Mouse (Mus musculus) neural tube, embryonic 14.5 days (tissue): ENCODE measurements at regions not wholly inside any gene's neighbourhood (a gene's known extent, or its start where the extent isn't known, plus 50 kb on each side); places are given as distances from the start of the nearest gene placed in this dataset.

ENCODE experiments used
- ATAC-seq: fragments of 200-750 bp; cut with Nextera tagmentation; 2 replicates; pipeline ENCODE4 v1.8.0; 2017; ENCODE audit warnings: low read depth, mild to moderate bottlenecking, moderate TSS enrichment, moderate library complexity
- H3K27ac ChIP-seq: fragments of 300-500 bp; sonication (generic); 2 replicates; pipeline ENCODE4 v1.5.1; 2014; ENCODE audit warnings: low read depth, mild to moderate bottlenecking, control low read depth, low read length, moderate library complexity, mixed read lengths
- H3K27me3 ChIP-seq: fragments of 300-500 bp; sonication (generic); 2 replicates; pipeline ENCODE4 v1.6.1; 2014; ENCODE audit warnings: low read length; ENCODE audit not compliant: control insufficient read depth, insufficient read depth
- H3K36me3 ChIP-seq: fragments of 300-500 bp; sonication (generic); 2 replicates; pipeline ENCODE4 v1.6.1; 2014; ENCODE audit warnings: low read length, mixed read lengths; ENCODE audit not compliant: control insufficient read depth, insufficient read depth
- H3K4me1 ChIP-seq: fragments of 300-500 bp; sonication (generic); 2 replicates; pipeline ENCODE4 v1.6.1; 2014; ENCODE audit warnings: low read length; ENCODE audit not compliant: control insufficient read depth, insufficient read depth
- H3K4me2 ChIP-seq: fragments of 300-500 bp; sonication (generic); 2 replicates; pipeline ENCODE4 v1.6.1; 2014; ENCODE audit warnings: mild to moderate bottlenecking, low read depth, low read length, control low read depth
- H3K4me3 ChIP-seq: fragments of 300-500 bp; sonication (generic); 2 replicates; pipeline ENCODE4 v1.5.1; 2014; ENCODE audit warnings: low read depth, low read length, control low read depth, mixed read lengths
- H3K9ac ChIP-seq: fragments of 300-500 bp; sonication (generic); replicated peaks from 2 replicates; pipeline ENCODE4 v1.6.1; 2014; ENCODE audit warnings: low read depth, mild to moderate bottlenecking, control low read depth, low read length, mixed read lengths
- H3K9me3 ChIP-seq: fragments of 300-500 bp; sonication (generic); 2 replicates; pipeline ENCODE4 v1.6.1; 2016; ENCODE audit warnings: low read length; ENCODE audit not compliant: control insufficient read depth
- WGBS: fragments of 180-500 bp; shearing (Covaris S2); extraction: QIAGEN DNeasy Blood & Tissue Kit; methylation state at CpG from one replicate; pipeline ENCODE4 v1.1.7; 2014; 5-methylcytosine and 5-hydroxymethylcytosine counted together

- ATAC-seq: no peak
- Histone ChIP-seq H3K27ac (no peak overlapping the region), H3K4me3 (no peak overlapping the region), H3K36me3 (no peaks in the 10 kb centered on the region), H3K9ac (no peak overlapping the region), H3K9me3 (no peaks in the 10 kb centered on the region), H3K4me2 (no peak overlapping the region), H3K27me3 (no peaks in the 10 kb centered on the region), H3K4me1 (no peaks in the 10 kb centered on the region)
- WGBS: 76% methylated on average over 6 of the region's 6 CpGs
These were observed 178.4 kb upstream of the Ercc4 start for GRCm38 (mm10) chr16:12931111-12931510.

GRCm38 (mm10) chr16:12932959-12933358 is 176.5 kb upstream of the Ercc4 start:
- H3K27me3 ChIP-seq: no peaks in the 10 kb centered on the region
- no peaks in the 10 kb centered on the region for H3K9me3 ChIP-seq
- no peaks in the 10 kb centered on the region for H3K4me1 ChIP-seq
- H3K27ac ChIP-seq: no peak overlapping the region
- H3K4me2 ChIP-seq: no peak overlapping the region
- no peak overlapping the region for H3K9ac ChIP-seq
- H3K36me3 ChIP-seq: no peaks in the 10 kb centered on the region
- 99% methylated on average over 3 of the region's 3 CpGs for WGBS
- no peak overlapping the region for H3K4me3 ChIP-seq
- ATAC-seq: no peak

GRCm38 (mm10) chr16:12934586-12934985 is 174.9 kb upstream of the Ercc4 start:
- H3K9ac ChIP-seq: no peak overlapping the region
- no peaks in the 10 kb centered on the region for H3K9me3 ChIP-seq
- no peak overlapping the region for H3K27ac ChIP-seq
- 79% methylated on average over 7 of the region's 7 CpGs for WGBS
- H3K4me2 ChIP-seq: no peak overlapping the region
- no peaks in the 10 kb centered on the region for H3K4me1 ChIP-seq
- no peaks in the 10 kb centered on the region for H3K27me3 ChIP-seq
- H3K36me3 ChIP-seq: no peaks in the 10 kb centered on the region
- ATAC-seq: no peak
- H3K4me3 ChIP-seq: no peak overlapping the region

GRCm38 (mm10) chr16:12935266-12935665 is 174.2 kb upstream of the Ercc4 start:
- no peak overlapping the region for H3K4me3 ChIP-seq
- no peaks in the 10 kb centered on the region for H3K4me1 ChIP-seq
- no peak for ATAC-seq
- H3K36me3 ChIP-seq: no peaks in the 10 kb centered on the region
- H3K27ac ChIP-seq: no peak overlapping the region
- WGBS: 49% methylated on average over 2 of the region's 2 CpGs
- no peaks in the 10 kb centered on the region for H3K9me3 ChIP-seq
- no peak overlapping the region for H3K4me2 ChIP-seq
- no peaks in the 10 kb centered on the region for H3K27me3 ChIP-seq
- H3K9ac ChIP-seq: no peak overlapping the region

- no peak for ATAC-seq
- Histone ChIP-seq H3K36me3 (no peaks in the 10 kb centered on the region), H3K9me3 (no peaks in the 10 kb centered on the region), H3K27me3 (no peaks in the 10 kb centered on the region), H3K4me1 (no peaks in the 10 kb centered on the region), H3K9ac (no peak overlapping the region), H3K4me3 (no peak overlapping the region), H3K27ac (no peak overlapping the region), H3K4me2 (no peak overlapping the region)
- WGBS: 84% methylated on average over 2 of the region's 2 CpGs
These were observed 172.9 kb upstream of the Ercc4 start for GRCm38 (mm10) chr16:12936571-12936970.

- Histone ChIP-seq H3K27ac (no peak overlapping the region), H3K4me3 (no peak overlapping the region), H3K36me3 (no peaks in the 10 kb centered on the region), H3K9ac (no peak overlapping the region), H3K9me3 (no peaks in the 10 kb centered on the region), H3K27me3 (no peaks in the 10 kb centered on the region), H3K4me2 (no peak overlapping the region), H3K4me1 (no peaks in the 10 kb centered on the region)
- no peak for ATAC-seq
- 100% methylated on average over 2 of the region's 2 CpGs for WGBS
These were observed 170.9 kb upstream of the Ercc4 start for GRCm38 (mm10) chr16:12938563-12938962.

- Histone ChIP-seq H3K36me3 (no peaks in the 10 kb centered on the region), H3K27me3 (no peaks in the 10 kb centered on the region), H3K4me3 (no peak overlapping the region), H3K9me3 (no peaks in the 10 kb centered on the region), H3K4me1 (no peaks in the 10 kb centered on the region), H3K9ac (no peak overlapping the region), H3K27ac (no peak overlapping the region), H3K4me2 (no peak overlapping the region)
- ATAC-seq: no peak
- WGBS: 92% methylated on average over 5 of the region's 5 CpGs
These were observed 158.3 kb upstream of the Ercc4 start for GRCm38 (mm10) chr16:12951176-12951575.

- Histone ChIP-seq H3K36me3 (no peaks in the 10 kb centered on the region), H3K9ac (no peak overlapping the region), H3K27me3 (no peaks in the 10 kb centered on the region), H3K4me2 (no peak overlapping the region), H3K4me3 (no peak overlapping the region), H3K9me3 (no peaks in the 10 kb centered on the region), H3K27ac (no peak overlapping the region), H3K4me1 (no peaks in the 10 kb centered on the region)
- ATAC-seq: no peak
- 81% methylated on average over 8 of the region's 8 CpGs for WGBS
These were observed 155.5 kb upstream of the Ercc4 start for GRCm38 (mm10) chr16:12954028-12954427.

GRCm38 (mm10) chr16:12956416-12956815 is 153.1 kb upstream of the Ercc4 start:
- no peak for ATAC-seq
- Histone ChIP-seq H3K4me3 (no peak overlapping the region), H3K4me2 (no peak overlapping the region), H3K4me1 (no peaks in the 10 kb centered on the region), H3K9me3 (no peaks in the 10 kb centered on the region), H3K27me3 (no peaks in the 10 kb centered on the region), H3K36me3 (no peaks in the 10 kb centered on the region), H3K9ac (no peak overlapping the region), H3K27ac (no peak overlapping the region)
- WGBS: 66% methylated on average over 3 of the region's 3 CpGs

- H3K27me3 ChIP-seq: no peaks in the 10 kb centered on the region
- H3K4me3 ChIP-seq: no peak overlapping the region
- no peak overlapping the region for H3K4me2 ChIP-seq
- no peaks in the 10 kb centered on the region for H3K4me1 ChIP-seq
- no peaks in the 10 kb centered on the region for H3K36me3 ChIP-seq
- no peak overlapping the region for H3K9ac ChIP-seq
- no peaks in the 10 kb centered on the region for H3K9me3 ChIP-seq
- WGBS: 27% methylated on average over 5 of the region's 5 CpGs
- H3K27ac ChIP-seq: no peak overlapping the region
- ATAC-seq: no peak
These were observed 148.6 kb upstream of the Ercc4 start for GRCm38 (mm10) chr16:12960885-12961284.
